Mouse (Mus musculus): ENCODE measurements at regions not wholly inside any gene's neighbourhood (a gene's known extent, or its start where the extent isn't known, plus 50 kb on each side); places are given as distances from the start of the nearest gene placed in this dataset.

DNA sequence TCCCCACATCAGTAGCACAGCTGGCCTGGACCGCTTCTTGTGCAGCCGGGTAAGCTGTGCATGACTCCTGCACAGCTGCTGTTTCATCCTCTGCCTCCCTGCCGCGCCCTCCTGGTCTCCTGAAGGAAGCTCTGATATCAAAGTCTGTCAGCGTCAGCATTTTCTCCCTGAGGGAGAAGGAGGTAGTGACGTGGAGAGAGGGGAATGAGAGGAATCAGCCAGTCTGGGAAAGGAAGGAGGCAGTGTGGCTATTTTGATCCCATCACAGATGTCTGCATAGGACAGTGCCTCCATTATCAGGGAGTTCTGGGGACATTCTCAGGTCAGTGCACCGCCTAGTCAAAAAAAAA, 62.6 kb upstream of the Eml4 start:
- no peak overlapping the region for H3K4me3 ChIP-seq (ENCODE audit: extremely low read depth, insufficient read depth, insufficient read length)
- TF ChIP-seq POLR2A (IDR thresholded peaks at IDR 0.05; ENCODE audit: low read depth, low read length) (no peak), CTCF (IDR thresholded peaks at IDR 0.05; ENCODE audit: extremely low read depth, insufficient read depth, insufficient read length, insufficient replicate concordance) (no peak)
- 81% methylated on average over 7 of the region's 7 CpGs for WGBS
- DNase-seq (ENCODE audit: low read depth in 1 of 2, low spot score in 2 of 2): no peak
- no peaks in the 10 kb centered on the region for H3K27me3 ChIP-seq (ENCODE audit: control insufficient read depth, insufficient read depth, low read length)
- no peaks in the 10 kb centered on the region for H3K36me3 ChIP-seq (ENCODE audit: control insufficient read depth, insufficient read depth, low read length)
- H3K4me1 ChIP-seq (ENCODE audit: control insufficient read depth, insufficient read depth, insufficient read length): no peaks in the 10 kb centered on the region
- no peak overlapping the region for H3K27ac ChIP-seq (ENCODE audit: insufficient read depth, low read length)

DNA sequence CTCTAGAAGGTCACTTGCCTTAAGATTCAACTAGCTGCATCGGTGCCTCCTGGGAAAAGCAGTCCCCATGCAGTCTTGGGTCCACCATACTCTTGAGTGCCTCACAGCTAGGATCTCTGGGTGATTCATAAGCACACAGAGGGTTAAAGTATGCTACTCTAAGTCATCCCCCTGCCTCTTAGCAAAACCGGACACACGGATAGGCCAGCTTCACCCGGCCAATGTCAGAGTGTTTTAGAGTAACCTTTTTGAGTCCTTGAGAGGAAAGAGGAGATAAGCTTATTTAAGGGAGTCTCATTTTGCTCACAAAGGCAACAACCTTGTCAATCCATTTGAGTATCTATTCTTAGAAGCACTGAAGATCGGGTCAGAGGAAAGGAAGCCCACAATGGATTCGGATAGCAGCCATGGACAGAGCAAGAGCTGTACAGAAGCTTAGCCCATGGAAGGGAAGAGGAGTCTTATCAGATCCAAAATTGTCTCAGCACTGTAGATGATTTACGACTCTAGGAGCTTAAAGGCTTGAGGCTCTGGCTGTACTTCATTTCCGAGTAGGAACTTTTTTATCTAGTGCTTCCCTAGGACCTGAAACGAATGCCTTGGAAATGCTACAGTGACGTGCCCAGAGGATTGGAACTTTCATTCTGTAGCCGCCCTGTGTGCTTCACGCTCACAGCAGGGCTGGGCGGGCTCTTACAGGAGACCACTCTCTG, 55.0 kb upstream of the Eml4 start:
- TF ChIP-seq CTCF (IDR thresholded peaks at IDR 0.05; ENCODE audit: extremely low read depth, insufficient read depth, insufficient read length, insufficient replicate concordance): no peak
- TF ChIP-seq POLR2A (IDR thresholded peaks at IDR 0.05; ENCODE audit: low read depth, low read length): no peak
- DNase-seq (ENCODE audit: low read depth in 1 of 2, low spot score in 2 of 2): no peak
- Histone ChIP-seq H3K36me3 (ENCODE audit: control insufficient read depth, insufficient read depth, low read length) (no peaks in the 10 kb centered on the region), H3K4me3 (ENCODE audit: extremely low read depth, insufficient read depth, insufficient read length) (no peak overlapping the region), H3K27me3 (ENCODE audit: control insufficient read depth, insufficient read depth, low read length) (no peaks in the 10 kb centered on the region), H3K4me1 (ENCODE audit: control insufficient read depth, insufficient read depth, insufficient read length) (no peaks in the 10 kb centered on the region), H3K27ac (ENCODE audit: insufficient read depth, low read length) (no peak overlapping the region)
- WGBS: 88% methylated on average over 13 of the region's 13 CpGs

DNA sequence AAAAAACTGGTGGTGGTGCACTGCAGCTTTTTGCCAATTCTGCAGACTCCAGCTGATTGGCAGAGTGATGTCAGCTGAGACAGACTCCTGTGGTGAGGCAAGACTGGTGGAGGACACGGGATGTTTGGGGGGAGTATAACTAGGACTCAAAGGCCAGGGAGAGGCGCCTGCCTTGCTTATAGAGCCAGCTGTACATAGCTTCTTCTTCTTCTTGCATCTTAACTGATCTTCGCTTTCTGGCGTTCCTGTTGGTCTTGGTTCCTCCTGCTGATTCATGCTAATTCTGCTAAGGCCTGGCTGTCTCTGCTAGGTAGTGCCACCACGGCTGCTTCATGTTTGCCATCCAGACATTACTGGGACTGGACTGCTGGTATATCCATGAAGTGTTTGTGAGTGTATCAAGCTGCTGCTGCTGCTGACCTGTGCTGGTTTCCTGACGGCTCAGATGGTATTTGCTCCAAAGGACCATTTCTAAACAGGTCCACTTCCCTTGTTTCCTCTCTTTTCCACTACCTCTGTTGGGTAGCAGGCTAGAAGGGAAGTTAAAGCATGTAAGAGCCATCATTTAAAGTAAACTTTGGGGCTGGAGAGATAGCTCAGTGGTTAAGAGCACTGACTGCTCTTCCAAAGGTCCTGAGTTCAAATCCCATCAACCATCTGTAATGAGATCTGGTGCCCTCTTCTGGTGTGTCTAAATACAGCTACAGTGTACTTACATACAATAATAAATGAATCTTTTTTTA, 53.2 kb upstream of the Eml4 start:
- 51% methylated on average over 6 of the region's 6 CpGs for WGBS
- Histone ChIP-seq H3K36me3 (ENCODE audit: control insufficient read depth, insufficient read depth, low read length) (no peaks in the 10 kb centered on the region), H3K4me3 (ENCODE audit: extremely low read depth, insufficient read depth, insufficient read length) (no peak overlapping the region), H3K27ac (ENCODE audit: insufficient read depth, low read length) (no peak overlapping the region), H3K27me3 (ENCODE audit: control insufficient read depth, insufficient read depth, low read length) (no peaks in the 10 kb centered on the region), H3K4me1 (ENCODE audit: control insufficient read depth, insufficient read depth, insufficient read length) (no peaks in the 10 kb centered on the region)
- TF ChIP-seq POLR2A (IDR thresholded peaks at IDR 0.05; ENCODE audit: low read depth, low read length): no peak
- no peak for TF ChIP-seq CTCF (IDR thresholded peaks at IDR 0.05; ENCODE audit: extremely low read depth, insufficient read depth, insufficient read length, insufficient replicate concordance)
- no peak for DNase-seq (ENCODE audit: low read depth in 1 of 2, low spot score in 2 of 2)
